Mouse (Mus musculus): ENCODE data around the gene Tnik. TPM values are rescaled to one million over a fixed set of nuclear protein-coding genes. Genes with fewer than 3 reads are reported as not detected.

Tnik gene
- polyA plus RNA-seq, 1 experiment from 2014 or later: 18.3 TPM

GRCm38 (mm10) chr3:28653043-28653442 lies 390.0 kb downstream of the Tnik start:
- Histone ChIP-seq H3K36me3 (no peaks in the 10 kb centered on the region), H3K9ac (no peak overlapping the region), H3K4me1 (no peaks in the 10 kb centered on the region), H3K4me3 (no peak overlapping the region), H3K27ac (no peak overlapping the region), H3K4me2 (replicated peaks) (no peak overlapping the region), H3K27me3 (no peaks in the 10 kb centered on the region), H3K9me3 (no peaks in the 10 kb centered on the region)
- ATAC-seq (ENCODE audit: insufficient number of reproducible peaks, insufficient read depth, low FRiP score, low TSS enrichment): no peak
- 86% methylated on average over 3 of the region's 3 CpGs for WGBS

DNA sequence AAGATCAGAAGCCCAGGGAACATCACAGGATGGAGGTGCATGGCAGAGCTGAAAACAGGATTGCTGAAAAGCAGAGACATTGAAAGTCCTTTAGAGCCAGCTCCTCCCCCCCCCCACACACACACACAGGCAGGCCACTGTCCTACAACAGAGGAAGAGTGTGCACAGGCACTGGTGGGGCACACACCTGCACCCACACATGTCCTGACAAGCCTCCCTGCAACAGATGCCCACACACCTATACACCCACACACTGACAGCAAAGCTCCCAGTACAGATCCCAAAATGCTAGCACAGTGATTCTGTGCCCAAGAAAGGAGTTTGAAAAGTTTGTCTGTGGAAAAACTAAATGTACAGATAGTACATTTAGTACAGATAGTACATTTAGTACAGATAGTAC lies 391.7 kb downstream of the Tnik start:
- ATAC-seq (ENCODE audit: insufficient number of reproducible peaks, insufficient read depth, low FRiP score, low TSS enrichment): no peak
- Histone ChIP-seq H3K9ac (no peak overlapping the region), H3K36me3 (no peaks in the 10 kb centered on the region), H3K4me2 (replicated peaks) (no peak overlapping the region), H3K9me3 (no peaks in the 10 kb centered on the region), H3K27me3 (no peaks in the 10 kb centered on the region), H3K4me3 (no peak overlapping the region), H3K4me1 (no peaks in the 10 kb centered on the region), H3K27ac (no peak overlapping the region)

DNA sequence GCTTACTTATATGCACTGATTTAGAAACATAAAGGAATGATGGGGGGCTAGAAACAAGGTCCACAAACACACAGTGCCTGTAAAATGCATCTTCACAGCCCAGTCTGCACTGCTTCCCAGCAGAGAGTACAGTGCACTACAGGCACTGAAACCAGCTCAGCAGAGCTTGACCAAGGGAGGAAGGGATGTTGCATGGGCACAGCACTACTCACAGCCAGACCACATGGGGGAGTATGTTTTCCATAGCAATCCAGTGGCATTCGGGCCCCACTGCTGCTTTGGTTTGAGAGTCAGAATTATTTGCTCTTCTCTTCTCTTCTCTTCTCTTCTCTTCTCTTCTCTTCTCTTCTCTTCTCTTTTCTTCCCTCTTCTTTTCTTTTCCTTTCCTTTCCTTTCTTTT lies 395.3 kb downstream of the Tnik start:
- Histone ChIP-seq H3K27me3 (no peaks in the 10 kb centered on the region), H3K4me1 (no peaks in the 10 kb centered on the region), H3K9me3 (no peaks in the 10 kb centered on the region), H3K9ac (no peak overlapping the region), H3K27ac (no peak overlapping the region), H3K4me3 (no peak overlapping the region), H3K4me2 (replicated peaks) (no peak overlapping the region), H3K36me3 (no peaks in the 10 kb centered on the region)
- ATAC-seq (ENCODE audit: insufficient number of reproducible peaks, insufficient read depth, low FRiP score, low TSS enrichment): no peak
- WGBS: 70% methylated on average over 1 of the region's 1 CpGs

GRCm38 (mm10) chr3:28680851-28681250 lies 417.8 kb downstream of the Tnik start:
- Histone ChIP-seq H3K4me2 (replicated peaks) (no peak overlapping the region), H3K9me3 (no peaks in the 10 kb centered on the region), H3K27ac (no peak overlapping the region), H3K27me3 (no peaks in the 10 kb centered on the region), H3K4me3 (no peak overlapping the region), H3K9ac (no peak overlapping the region), H3K36me3 (no peaks in the 10 kb centered on the region), H3K4me1 (no peaks in the 10 kb centered on the region)
- no peak for ATAC-seq (ENCODE audit: insufficient number of reproducible peaks, insufficient read depth, low FRiP score, low TSS enrichment)
- WGBS: 83% methylated on average over 7 of the region's 7 CpGs

DNA sequence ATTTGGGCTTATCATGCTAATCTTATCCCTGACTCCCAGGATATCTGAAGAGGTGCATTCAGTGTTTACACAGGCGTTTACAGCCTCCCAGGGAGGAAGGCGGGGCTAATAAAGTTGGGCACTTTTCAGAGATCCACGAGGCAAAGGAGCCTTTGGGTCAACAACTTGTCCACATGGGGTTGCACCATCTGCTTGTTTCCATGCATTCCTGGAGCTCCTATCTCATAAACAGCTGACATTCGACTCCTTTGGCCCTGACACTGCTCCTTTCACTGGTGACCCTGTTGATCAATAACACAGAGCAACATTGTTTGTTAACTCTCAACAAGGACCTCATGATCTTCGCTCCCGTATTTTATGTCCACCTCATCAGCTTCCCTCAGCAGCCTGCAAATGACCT lies 418.9 kb downstream of the Tnik start:
- no peak overlapping the region for H3K4me3 ChIP-seq
- H3K27ac ChIP-seq: no peak overlapping the region
- H3K9ac ChIP-seq: no peak overlapping the region
- WGBS: 23% methylated on average over 6 of the region's 6 CpGs
- no peaks in the 10 kb centered on the region for H3K4me1 ChIP-seq
- no peak for ATAC-seq (ENCODE audit: insufficient number of reproducible peaks, insufficient read depth, low FRiP score, low TSS enrichment)
- no peak overlapping the region for H3K4me2 ChIP-seq (replicated peaks)
- no peaks in the 10 kb centered on the region for H3K9me3 ChIP-seq
- H3K36me3 ChIP-seq: no peaks in the 10 kb centered on the region
- H3K27me3 ChIP-seq: no peaks in the 10 kb centered on the region

DNA sequence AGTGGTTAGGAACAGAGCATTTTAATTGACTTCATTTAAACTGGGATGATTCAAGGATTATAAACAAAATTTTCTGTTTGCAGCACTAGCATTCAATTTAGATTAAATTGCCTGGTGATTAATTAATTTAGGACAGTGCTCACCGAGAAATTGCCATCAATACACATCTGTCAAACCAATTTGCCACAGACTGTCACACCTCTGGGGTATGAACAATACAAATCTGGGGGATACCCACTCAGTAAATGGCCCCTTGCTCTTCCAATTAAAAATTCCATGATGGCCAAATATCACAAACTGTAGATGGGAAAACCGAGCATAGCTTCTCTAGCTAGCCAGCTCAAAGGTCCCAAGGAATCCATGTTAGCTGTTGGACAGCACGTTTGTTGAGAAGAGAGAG lies 419.4 kb downstream of the Tnik start:
- no peaks in the 10 kb centered on the region for H3K9me3 ChIP-seq
- no peaks in the 10 kb centered on the region for H3K36me3 ChIP-seq
- H3K4me2 ChIP-seq (replicated peaks): no peak overlapping the region
- no peak overlapping the region for H3K4me3 ChIP-seq
- 70% methylated on average over 3 of the region's 3 CpGs for WGBS
- H3K9ac ChIP-seq: no peak overlapping the region
- ATAC-seq (ENCODE audit: insufficient number of reproducible peaks, insufficient read depth, low FRiP score, low TSS enrichment): no peak
- H3K27ac ChIP-seq: no peak overlapping the region
- no peaks in the 10 kb centered on the region for H3K27me3 ChIP-seq
- H3K4me1 ChIP-seq: no peaks in the 10 kb centered on the region

GRCm38 (mm10) chr3:28685510-28685909 lies 422.5 kb downstream of the Tnik start:
- H3K4me2 ChIP-seq (replicated peaks): no peak overlapping the region
- no peaks in the 10 kb centered on the region for H3K4me1 ChIP-seq
- H3K36me3 ChIP-seq: no peaks in the 10 kb centered on the region
- H3K9me3 ChIP-seq: no peaks in the 10 kb centered on the region
- no peak overlapping the region for H3K27ac ChIP-seq
- ATAC-seq (ENCODE audit: insufficient number of reproducible peaks, insufficient read depth, low FRiP score, low TSS enrichment): no peak
- no peaks in the 10 kb centered on the region for H3K27me3 ChIP-seq
- WGBS: 85% methylated on average over 2 of the region's 2 CpGs
- no peak overlapping the region for H3K9ac ChIP-seq
- no peak overlapping the region for H3K4me3 ChIP-seq

DNA sequence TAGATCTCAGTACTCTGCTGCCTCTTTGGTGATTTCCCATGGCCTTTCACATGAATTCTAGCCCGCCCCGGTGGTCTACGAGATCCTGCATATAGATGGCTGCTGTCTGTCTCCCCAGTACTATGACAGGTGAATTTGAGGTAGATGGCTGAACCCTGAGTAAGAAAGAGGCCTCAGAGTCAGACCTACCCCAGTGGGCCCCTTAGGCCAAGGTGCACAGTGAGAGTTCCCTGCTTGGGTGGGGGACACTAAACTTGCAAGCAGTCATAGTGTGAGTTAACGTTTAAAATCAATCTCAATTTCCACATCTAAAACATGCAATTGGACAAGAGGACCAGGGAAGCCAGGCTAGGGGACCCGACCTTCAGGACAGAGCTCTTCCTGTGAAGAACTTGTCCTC lies 431.8 kb downstream of the Tnik start:
- WGBS: 83% methylated on average over 5 of the region's 5 CpGs

GRCm38 (mm10) chr3:28695608-28696007 lies 432.6 kb downstream of the Tnik start:
- Histone ChIP-seq H3K27ac (no peak overlapping the region), H3K36me3 (no peaks in the 10 kb centered on the region), H3K9ac (no peak overlapping the region), H3K4me1 (no peaks in the 10 kb centered on the region), H3K27me3 (no peaks in the 10 kb centered on the region), H3K4me2 (replicated peaks) (no peak overlapping the region), H3K9me3 (no peaks in the 10 kb centered on the region), H3K4me3 (no peak overlapping the region)
- WGBS: 74% methylated on average over 13 of the region's 13 CpGs
- ATAC-seq (ENCODE audit: insufficient number of reproducible peaks, insufficient read depth, low FRiP score, low TSS enrichment): no peak

More for the DNA sequence above, 431.8 kb downstream of the Tnik start:
- H3K36me3 ChIP-seq: no peaks in the 10 kb centered on the region
- no peak overlapping the region for H3K4me2 ChIP-seq (replicated peaks)
- no peak for ATAC-seq (ENCODE audit: insufficient number of reproducible peaks, insufficient read depth, low FRiP score, low TSS enrichment)
- no peaks in the 10 kb centered on the region for H3K9me3 ChIP-seq
- H3K4me3 ChIP-seq: no peak overlapping the region
- no peaks in the 10 kb centered on the region for H3K27me3 ChIP-seq
- no peak overlapping the region for H3K27ac ChIP-seq
- no peaks in the 10 kb centered on the region for H3K4me1 ChIP-seq
- no peak overlapping the region for H3K9ac ChIP-seq

- Histone ChIP-seq H3K27ac (no peak overlapping the region), H3K9ac (no peak overlapping the region), H3K27me3 (no peaks in the 10 kb centered on the region), H3K36me3 (no peaks in the 10 kb centered on the region), H3K4me3 (no peak overlapping the region), H3K4me2 (replicated peaks) (no peak overlapping the region), H3K4me1 (no peaks in the 10 kb centered on the region), H3K9me3 (no peaks in the 10 kb centered on the region)
- ATAC-seq (ENCODE audit: insufficient number of reproducible peaks, insufficient read depth, low FRiP score, low TSS enrichment): no peak
- WGBS: 83% methylated on average over 6 of the region's 10 CpGs
These were observed 433.1 kb downstream of the Tnik start for GRCm38 (mm10) chr3:28696162-28696561.

DNA sequence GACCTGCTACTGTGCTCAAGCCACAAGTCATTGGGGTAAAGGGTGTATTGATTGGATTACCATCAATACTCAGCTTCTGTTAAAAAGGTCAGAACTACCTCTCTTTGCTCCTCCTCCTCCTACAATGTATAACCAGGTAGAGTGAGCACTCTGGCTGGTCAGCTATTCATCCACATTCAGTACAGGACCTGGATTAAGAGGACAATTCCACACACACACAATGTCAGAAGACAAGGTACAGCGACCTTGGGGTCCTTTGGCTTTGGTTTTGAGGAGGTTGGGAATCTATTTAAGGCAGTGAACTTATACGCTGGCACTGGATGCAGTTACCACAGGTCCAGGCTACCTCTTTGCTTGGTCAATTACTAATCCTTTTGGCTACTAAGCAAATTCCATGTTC lies 434.8 kb downstream of the Tnik start, which contains the start of gene Slc2a2:
TSS of gene Slc2a2 (plus strand) at position 107 of the 400 bp plus-strand sequence.
- H3K4me2 ChIP-seq (replicated peaks): no peak within 1 kb of the TSS
- no peak within 1 kb of the TSS for H3K4me3 ChIP-seq
- no peaks in the 10 kb centered on the region for H3K9me3 ChIP-seq
- no peaks in the 10 kb centered on the region for H3K27me3 ChIP-seq
- no peaks in the 10 kb centered on the region for H3K4me1 ChIP-seq
- no peaks in the 10 kb centered on the region for H3K36me3 ChIP-seq
- WGBS: 86% methylated on average over 2 of the region's 2 CpGs
- H3K27ac ChIP-seq: no peak within 1 kb of the TSS
- no peak within 1 kb of the TSS for H3K9ac ChIP-seq
- no peak for ATAC-seq (ENCODE audit: insufficient number of reproducible peaks, insufficient read depth, low FRiP score, low TSS enrichment)

- no peaks in the 10 kb centered on the region for H3K36me3 ChIP-seq
- no peaks in the 10 kb centered on the region for H3K4me1 ChIP-seq
- H3K9me3 ChIP-seq: no peaks in the 10 kb centered on the region
- no peak overlapping the region for H3K4me3 ChIP-seq
- no peak overlapping the region for H3K4me2 ChIP-seq (replicated peaks)
- 69% methylated on average over 4 of the region's 4 CpGs for WGBS
- no peak overlapping the region for H3K9ac ChIP-seq
- ATAC-seq (ENCODE audit: insufficient number of reproducible peaks, insufficient read depth, low FRiP score, low TSS enrichment): no peak
- no peaks in the 10 kb centered on the region for H3K27me3 ChIP-seq
- H3K27ac ChIP-seq: no peak overlapping the region
These were observed 436.6 kb downstream of the Tnik start for GRCm38 (mm10) chr3:28699601-28700000.

- H3K9me3 ChIP-seq: no peaks in the 10 kb centered on the region
- no peaks in the 10 kb centered on the region for H3K4me1 ChIP-seq
- no peak overlapping the region for H3K27ac ChIP-seq
- H3K27me3 ChIP-seq: no peaks in the 10 kb centered on the region
- WGBS: 66% methylated on average over 10 of the region's 10 CpGs
- no peak overlapping the region for H3K4me2 ChIP-seq (replicated peaks)
- no peaks in the 10 kb centered on the region for H3K36me3 ChIP-seq
- no peak overlapping the region for H3K9ac ChIP-seq
- no peak for ATAC-seq (ENCODE audit: insufficient number of reproducible peaks, insufficient read depth, low FRiP score, low TSS enrichment)
- no peak overlapping the region for H3K4me3 ChIP-seq
These were observed 442.6 kb downstream of the Tnik start for GRCm38 (mm10) chr3:28705522-28706137.

Data from embryonic facial prominence, embryonic 12.5 days (tissue).